Mouse (Mus musculus) kidney, postnatal 4 days (tissue): Measurements from ENCODE around the gene Arhgap15.

Experiments
- DNase-seq, 2 experiments: peaks; one replicate each; pipeline ENCODE4 v3.0.0; 2021; ENCODE audit warnings: mixed read lengths in 2 of 2

Gene Arhgap15

GRCm38 (mm10) chr2:44112990-44113798, 364.6 kb downstream of the Arhgap15 start:
- no peak for DNase-seq

DNA sequence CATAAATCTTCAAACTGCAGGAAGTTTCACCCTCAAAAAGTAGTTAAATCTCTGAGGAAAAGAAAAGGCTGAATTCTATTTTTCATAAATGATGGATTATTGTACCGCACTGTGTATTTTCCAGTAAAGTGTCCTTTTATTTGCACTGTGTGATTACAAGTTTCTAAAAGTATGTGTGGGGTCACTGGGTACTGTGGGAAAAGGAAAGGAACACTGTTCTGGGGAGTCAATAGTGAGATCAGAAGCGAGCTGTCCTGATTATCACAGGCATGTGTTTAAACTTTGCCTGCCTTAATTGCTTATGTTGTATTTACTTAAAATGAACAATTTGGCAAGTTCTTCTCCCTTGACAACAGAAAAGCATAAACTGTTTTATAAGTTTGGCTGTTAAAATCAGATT, 365.7 kb downstream of the Arhgap15 start:
- DNase-seq: no peak

DNA sequence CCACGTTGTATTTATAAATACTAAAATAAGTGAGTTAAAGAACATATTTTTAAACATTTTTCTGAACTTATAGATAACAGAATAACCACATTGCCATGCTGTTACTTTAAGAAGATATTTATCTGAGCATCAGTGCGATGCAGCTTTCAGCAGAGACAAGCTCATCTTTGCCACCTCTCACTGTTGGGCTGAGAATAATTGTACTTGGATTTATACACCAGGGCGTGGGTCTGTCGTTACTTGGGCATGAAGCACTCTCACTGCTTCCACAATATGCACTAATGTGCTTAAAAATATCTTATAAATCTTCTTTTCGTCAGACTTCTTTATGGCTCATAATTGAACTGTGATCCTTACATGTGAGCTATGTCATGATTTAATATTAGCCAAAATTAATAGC, 372.5 kb downstream of the Arhgap15 start:
- no peak for DNase-seq

DNA sequence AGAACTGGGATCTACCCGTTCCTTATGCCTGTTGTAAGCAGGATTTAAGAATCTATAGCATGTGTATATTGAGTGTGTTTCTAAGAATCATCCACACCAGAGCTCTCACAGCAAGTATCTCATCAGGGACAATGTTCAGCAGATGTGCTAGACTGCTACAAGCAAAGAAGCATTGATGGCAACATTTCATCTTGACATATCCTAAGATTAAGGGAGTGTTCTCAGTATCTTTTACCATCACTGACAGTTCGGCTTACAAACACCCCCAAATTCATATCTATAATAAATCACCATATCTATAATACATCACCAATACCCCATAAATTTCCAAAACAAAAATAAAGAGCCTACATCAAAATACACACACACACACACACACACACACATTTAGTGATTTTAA, 374.6 kb downstream of the Arhgap15 start:
- DNase-seq: no peak

DNA sequence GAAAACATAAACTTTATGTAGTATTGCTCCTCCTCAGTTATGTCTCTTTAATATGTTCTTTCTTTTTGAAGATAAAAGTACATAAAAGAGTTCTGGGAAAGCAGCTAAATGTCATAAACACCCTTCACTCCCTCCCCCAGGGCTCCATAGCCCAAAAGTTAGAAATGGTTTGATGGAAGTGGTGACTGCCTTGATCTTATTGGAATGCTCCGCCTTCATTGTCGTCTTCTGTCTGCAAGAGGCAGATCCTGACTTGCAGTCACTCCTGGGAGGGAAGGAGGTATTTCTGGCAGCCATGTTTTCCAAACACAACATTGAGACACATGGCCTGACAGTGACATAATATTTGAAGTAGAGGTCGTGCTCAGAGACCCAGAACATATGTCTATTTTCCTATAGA, 375.5 kb downstream of the Arhgap15 start:
- no peak for DNase-seq

GRCm38 (mm10) chr2:44124683-44125082, 376.1 kb downstream of the Arhgap15 start:
- no peak for DNase-seq

DNA sequence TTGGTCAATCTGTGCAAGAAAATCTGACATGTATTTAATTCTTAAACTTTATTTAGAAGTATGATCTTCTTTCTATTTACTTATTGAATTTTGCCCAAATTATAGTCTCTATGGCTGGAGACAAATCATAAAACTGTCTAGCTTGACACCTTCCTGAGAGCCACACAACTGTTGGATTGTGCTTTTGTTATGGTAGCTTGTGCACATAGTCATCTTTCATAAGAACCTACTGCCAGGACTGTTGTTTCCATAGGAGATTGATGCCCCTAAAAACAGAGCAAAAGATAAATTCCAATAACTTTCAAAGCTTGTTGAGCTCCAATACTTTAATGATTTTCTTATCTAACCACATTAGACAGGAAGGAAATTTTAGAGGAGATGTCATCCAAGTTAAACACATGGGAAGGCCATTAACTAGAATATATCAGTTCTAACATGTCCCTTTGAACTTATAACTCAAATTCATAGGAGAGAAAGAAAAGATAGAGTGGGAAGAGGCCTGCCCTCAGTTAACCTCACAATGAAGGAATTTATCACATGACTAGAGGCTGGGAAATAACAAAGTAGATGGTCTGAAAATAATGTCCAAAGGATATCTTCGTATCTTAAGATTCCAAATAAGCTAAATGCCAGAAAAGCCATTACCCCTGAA, 377.5 kb downstream of the Arhgap15 start:
- DNase-seq: no peak

DNA sequence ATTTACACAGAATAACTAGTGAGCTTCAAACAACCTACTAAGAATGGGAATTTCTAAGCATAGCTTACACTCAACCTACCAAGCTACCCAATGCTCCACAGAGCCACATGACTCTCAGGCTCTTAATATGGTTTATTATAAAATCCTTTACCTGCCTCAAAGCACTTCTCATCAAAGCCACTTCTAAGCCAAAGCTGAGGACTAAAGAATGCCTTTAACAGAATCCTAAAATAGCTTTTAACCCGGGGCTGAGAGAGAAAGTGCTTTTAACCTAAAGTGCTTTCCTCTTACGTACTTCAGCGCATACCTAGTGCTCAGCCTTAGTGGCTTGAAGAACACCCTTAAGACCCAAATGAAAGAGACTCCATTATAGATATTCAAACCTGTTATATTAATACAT, 380.9 kb downstream of the Arhgap15 start:
- no peak for DNase-seq

DNA sequence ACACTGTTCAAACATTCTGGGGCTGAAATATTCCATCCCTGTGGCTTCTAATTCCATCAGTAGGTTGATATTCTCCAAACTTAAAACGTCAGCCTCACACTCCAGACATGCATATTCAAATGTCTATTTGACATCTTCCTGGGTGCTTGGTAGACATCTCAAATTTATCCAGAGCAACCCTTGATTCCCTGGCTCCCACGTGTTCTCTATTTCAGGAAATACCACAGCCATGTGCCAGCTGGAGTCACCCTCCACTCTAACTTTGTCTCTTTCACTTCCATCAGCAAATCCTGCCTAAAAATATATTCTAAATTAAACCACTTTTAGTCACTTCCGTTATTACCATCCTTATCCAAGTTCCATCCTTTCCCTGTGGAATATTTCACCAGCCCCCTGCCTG, 382.6 kb downstream of the Arhgap15 start:
- no peak for DNase-seq

DNA sequence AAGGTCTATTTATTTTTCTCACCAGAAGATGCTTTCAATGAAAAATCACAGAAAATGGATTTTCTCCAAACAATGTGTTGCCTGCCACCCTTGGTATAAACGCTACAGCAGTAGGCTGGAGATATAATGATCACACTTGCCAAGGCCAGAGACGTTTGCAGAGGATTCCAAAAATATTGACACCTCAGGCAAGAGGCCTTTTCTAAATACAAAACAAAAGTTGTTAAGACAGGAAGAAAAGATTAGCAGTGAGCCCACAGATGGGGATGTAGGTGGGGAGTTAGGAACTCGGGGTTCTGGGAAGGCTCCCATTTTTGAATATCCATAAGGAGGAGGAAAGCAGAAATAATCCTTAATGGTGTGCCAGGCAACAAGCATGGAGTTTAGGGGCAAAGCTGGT, 386.2 kb downstream of the Arhgap15 start:
- no peak for DNase-seq

DNA sequence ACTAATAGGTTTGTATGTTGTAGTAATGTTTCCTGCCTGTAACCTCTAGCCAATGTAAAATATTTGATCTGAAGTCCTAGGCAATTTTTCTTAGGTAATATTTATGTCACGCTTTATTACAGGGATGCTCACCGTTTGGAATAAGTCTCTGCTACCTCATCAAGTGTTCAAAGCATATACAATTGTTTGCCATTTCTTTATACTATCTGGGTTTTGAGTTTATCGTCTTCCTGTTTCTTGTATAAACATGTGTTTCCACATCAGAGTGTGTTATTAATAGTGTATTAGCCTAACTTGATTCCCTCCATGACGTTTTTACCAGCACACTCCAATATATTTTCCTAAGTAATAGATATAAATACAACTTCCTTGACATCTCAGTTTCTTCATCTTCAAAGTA, 391.8 kb downstream of the Arhgap15 start:
- no peak for DNase-seq

GRCm38 (mm10) chr2:44142152-44142551, 393.5 kb downstream of the Arhgap15 start:
- no peak for DNase-seq

DNA sequence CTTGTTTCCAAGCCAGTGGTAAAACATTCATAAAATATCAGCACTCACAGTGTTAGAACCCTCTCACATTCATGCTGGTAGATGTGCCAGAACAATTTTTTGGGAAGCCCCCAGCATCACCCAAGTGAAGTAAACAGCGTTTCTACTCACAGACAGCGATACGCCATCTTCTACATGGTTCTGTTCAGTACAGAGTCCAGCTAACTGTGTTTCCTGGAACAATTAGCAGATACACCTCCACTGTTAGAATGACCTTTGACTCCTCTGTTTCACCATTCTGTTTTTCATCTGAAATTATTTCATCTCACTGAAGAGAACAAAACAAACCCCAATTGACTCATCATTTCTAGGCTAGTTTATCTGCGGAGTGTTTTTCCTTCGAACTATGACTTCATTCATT, 394.0 kb downstream of the Arhgap15 start:
- no peak for DNase-seq

DNA sequence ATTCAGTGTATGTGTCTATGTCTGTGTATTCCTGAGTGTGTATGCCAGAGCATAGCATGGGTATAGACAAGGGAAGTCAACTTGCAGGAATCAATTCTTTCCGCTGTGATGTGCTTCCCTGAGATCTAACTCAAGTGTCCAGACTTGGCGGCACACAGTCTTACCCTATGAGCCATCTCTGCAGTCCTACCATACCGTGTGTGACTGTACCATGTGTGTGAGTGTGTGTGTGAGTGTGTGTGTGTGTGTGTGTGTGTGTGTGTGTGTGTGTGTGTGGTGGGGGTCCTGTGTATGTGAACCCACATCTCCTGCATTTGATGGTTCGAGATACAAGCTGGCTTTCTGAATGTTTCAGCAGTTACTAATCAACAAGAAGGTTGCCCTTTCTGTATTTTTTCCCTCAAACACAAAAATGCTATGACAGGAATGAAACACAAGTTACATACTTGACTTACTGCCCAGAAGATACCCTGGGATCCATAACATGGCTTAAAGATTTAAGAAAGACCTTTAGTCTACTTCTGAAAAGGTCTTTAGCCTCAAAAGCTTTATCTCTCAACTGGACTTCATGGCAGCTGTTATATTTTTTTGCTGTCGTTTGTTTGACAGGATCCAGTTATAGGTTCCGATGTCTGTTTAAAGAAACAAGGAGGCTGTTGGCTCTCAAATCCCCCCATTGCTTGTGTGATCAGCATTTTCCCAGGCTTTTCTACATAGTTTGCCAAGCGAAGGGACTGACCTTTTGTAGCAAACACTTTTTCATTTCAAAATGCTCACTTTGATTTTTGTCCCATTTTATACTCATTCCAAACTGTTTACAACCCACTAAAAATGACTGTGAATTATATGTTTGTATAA, 397.7 kb downstream of the Arhgap15 start:
- DNase-seq: peak; percentile 24 to 32

DNA sequence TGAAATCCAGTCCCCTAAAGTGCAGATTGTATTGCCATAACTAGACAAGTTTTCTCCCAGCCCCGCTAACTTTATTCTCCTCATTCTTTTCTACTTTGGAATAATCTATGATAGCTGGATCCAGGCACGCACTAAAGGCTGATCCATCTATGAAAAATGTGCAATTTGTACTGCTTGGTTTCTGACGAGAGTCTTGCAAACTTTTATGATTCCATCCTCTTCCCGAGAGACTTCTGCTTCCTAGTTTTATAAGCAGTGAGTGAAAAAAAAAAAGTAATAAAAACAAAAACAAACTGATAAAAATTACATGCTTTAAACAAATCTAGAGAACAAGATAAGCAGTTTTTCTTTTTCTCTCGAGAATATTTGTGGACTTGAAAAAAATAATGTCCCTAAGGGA, 398.9 kb downstream of the Arhgap15 start:
- DNase-seq: no peak

- peak; percentile 20 to 44 for DNase-seq
These were observed 399.3 kb downstream of the Arhgap15 start for GRCm38 (mm10) chr2:44147971-44148370.

DNA sequence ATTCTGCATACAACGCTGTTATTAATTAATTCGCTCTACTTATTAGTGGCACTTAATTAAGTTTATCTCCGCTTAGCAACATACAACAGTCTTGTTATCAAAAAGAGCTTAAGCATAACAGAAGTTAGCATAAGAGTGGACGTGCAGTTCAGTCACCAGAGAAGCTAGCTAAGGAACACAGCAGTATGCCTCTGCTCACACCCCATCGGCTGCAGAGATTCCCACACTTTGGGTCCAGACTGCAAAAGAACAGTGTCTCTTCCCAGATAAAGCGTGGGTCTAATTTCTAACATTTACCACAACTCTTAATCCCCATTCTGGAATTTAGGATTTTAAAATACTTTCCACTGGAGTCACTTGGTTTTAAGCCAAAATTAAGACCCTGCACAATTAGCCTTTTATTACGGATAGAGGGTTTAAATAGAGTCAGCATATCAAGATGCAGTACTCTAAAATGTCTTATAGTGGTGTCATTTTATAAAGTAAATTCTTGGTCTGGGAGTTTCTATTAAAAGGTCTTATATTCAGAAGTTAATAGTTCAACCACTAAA, 400.0 kb downstream of the Arhgap15 start:
- DNase-seq: peak in 1 of 2 experiments; percentile 27

DNA sequence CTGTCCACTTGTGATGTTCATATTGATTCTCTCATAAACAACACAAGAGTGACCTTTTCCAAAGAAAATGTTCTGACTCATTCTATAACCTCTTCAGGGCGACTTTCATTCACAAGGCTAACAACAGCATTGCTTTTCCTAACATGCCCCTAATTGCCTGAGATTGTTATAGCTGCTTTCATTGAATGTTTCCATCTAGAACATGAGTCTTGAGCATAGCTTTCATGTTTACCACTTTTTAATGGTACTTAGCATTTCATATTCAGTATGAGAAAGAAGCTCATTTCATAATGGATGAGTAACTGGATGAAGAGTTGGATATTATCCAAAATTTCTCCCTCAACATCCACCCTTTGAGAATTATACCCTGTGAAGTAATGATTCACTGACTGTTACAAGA, 403.7 kb downstream of the Arhgap15 start:
- no peak for DNase-seq

DNA sequence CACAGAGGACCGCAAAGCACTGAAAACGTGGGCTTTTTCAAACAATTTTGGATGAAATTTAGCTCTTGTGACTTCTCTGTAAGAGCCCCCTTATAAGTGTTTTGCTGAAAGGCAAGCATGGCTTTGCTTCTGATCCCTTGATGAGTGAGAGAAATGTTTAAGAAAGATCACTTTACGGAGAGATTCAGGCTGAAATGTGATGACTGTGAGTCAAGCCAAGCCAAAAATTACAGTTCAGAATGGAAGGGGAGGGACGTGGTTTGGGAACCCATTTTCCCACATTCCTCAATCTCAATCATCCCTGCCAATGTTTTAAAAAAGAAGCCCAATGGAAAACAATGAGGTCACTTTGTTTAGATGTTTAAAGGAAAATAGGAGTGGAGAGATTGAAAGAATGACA, 411.7 kb downstream of the Arhgap15 start:
- DNase-seq: no peak

DNA sequence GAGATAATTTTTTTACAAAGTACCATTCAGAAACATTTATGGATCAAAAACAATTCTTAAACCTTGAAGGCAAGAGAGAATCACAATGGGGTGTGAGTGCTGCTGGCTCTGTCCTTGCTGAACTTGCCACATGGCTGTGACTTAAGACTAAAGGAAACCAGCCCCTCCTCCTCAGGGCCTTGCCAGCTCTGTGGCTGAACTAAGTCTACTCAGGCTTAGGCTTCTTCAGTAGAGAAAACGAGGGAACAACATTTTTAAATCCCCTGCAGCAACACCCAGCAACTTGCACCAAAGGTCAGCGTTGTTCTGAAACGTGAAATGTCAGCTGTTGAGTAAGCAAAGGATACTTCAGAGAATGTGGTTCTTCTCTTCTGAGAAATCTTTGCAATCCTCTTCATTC, 417.2 kb downstream of the Arhgap15 start:
- DNase-seq: no peak

- no peak for DNase-seq
These were observed 418.1 kb downstream of the Arhgap15 start for GRCm38 (mm10) chr2:44166716-44167115.

- no peak for DNase-seq
These were observed 435.9 kb downstream of the Arhgap15 start for GRCm38 (mm10) chr2:44184476-44184875.

- DNase-seq: no peak
These were observed 442.1 kb downstream of the Arhgap15 start for GRCm38 (mm10) chr2:44190749-44191148.
